Mouse (Mus musculus) neutrophil, adult 5-6 weeks (primary cell): ENCODE data around the gene Lrmda. TPM values are rescaled to one million over a fixed set of nuclear protein-coding genes. Genes with fewer than 3 reads are reported as not detected.

Experiments used
- ATAC-seq: fragments of 151-379, 151-347 bp; 2 replicates; pipeline ENCODE4 v1.8.0; 2017; ENCODE audit warnings: mild to moderate bottlenecking, moderate TSS enrichment; ENCODE audit not compliant: insufficient number of reproducible peaks, poor library complexity, low FRiP score, severe bottlenecking; ENCODE audit errors: extremely low read depth
- total RNA-seq: library from RNA; stranded (forward); fragments of 200-1000 nt; gene quantifications from 2 replicates; pipeline ENCODE4 v1.2.3, GENCODE M21; 2017

The Lrmda gene
- total RNA-seq, 1 experiment from 2014 or later: 5.2 TPM

- ATAC-seq: no peak
Observed at GRCm38 (mm10) chr14:21991251-21991780, 28.2 kb upstream of the Lrmda start.

DNA sequence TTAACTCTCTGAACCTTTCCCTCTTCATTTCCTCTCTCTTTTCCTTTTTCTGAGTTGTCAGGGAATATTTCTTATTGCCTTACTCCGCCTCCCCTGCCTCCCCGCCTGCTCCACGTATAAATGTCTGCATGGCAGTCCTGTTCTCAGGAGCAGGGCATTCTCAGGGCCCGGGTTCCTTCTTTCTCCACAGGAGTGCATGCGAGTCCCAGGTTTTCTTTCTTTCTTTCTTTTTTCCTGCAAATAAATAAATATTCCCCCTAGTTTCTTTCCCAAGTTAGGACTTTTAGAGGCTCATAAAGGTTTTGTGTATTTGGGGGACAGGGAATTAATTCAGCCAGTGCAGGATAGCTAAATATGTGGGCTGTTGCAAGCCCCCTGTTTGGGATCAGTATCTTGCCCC lies 27.7 kb upstream of the Lrmda start:
- ATAC-seq: no peak

GRCm38 (mm10) chr14:21992321-21992885 lies 27.1 kb upstream of the Lrmda start:
- ATAC-seq: no peak

- no peak for ATAC-seq
Observed at GRCm38 (mm10) chr14:21993251-21994060, 26.1 kb upstream of the Lrmda start.

GRCm38 (mm10) chr14:21994061-21994990 lies 25.2 kb upstream of the Lrmda start:
- no peak for ATAC-seq

GRCm38 (mm10) chr14:21995031-21995754 lies 24.3 kb upstream of the Lrmda start:
- peak; percentile 62 for ATAC-seq

GRCm38 (mm10) chr14:21999588-21999987 lies 19.9 kb upstream of the Lrmda start:
- peak; percentile 90 for ATAC-seq

DNA sequence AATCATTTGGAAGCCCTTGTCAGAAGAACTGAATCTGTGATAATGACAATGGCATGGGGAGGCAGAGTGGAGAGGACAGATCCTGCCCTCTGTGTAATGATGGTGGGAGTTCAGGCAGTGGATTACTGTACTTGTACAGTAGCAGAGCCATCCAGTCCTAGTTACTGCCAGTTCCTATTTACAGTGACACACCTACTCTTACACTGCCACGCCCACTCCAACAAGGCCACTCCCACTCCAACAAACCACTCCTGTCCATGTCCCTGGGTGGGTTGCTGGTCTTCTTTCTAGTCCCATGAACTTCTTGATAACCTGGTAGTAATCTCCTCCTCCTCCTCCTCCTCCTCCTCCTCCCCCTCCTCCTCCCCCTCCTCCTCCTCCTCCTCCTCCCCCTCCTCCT lies 16.3 kb upstream of the Lrmda start:
- ATAC-seq: no peak

GRCm38 (mm10) chr14:22003631-22004030 lies 15.9 kb upstream of the Lrmda start:
- ATAC-seq: no peak

- no peak for ATAC-seq
Observed at GRCm38 (mm10) chr14:22004943-22005342, 14.6 kb upstream of the Lrmda start.

DNA sequence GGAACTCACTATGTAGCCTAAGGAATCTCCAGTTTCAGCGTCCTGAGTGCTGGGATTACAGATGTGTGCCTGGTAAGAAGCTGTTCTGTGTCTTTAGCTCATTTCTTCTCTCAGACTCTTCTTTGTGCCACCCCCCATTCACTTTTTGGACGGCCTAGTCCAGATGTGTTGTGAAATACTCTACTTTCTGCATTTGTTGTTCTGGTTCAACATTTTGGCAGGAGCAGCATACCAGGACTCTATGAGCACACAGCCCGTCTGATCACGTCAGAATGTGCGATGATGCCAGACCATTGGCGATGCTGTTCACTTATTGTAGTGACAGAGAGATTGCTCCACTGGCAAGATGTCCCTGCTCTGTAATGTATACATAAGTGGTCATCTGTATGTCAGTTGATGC lies 12.5 kb upstream of the Lrmda start:
- ATAC-seq: no peak

- ATAC-seq: no peak
Observed at GRCm38 (mm10) chr14:22014315-22014714, 5.2 kb upstream of the Lrmda start.

GRCm38 (mm10) chr14:22014781-22015180 lies 4.7 kb upstream of the Lrmda start:
- ATAC-seq: no peak

GRCm38 (mm10) chr14:22017011-22017410 lies 2.5 kb upstream of the Lrmda start:
- no peak for ATAC-seq

- ATAC-seq: no peak
Observed at GRCm38 (mm10) chr14:22019949-22020845, 685 bp downstream of the Lrmda start.

DNA sequence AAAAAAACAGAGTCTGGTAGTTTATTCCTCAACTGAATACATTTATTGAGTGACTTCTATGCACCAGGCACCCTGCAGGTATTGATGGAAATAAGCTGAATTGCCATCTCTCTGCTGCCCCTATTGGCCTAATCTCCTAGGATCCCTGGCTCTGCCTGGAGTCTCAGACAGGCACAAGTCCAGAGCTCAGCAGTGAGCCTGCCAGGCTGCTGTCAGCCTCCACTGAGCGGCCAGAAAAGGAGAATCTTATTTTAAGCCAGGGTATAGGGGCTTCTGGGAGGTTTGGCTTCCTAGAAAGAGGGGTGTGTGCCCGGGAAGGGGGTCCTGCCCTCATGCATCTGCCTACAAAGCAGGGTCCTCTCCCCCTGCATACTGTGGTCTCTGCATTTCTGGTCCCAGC lies 1.4 kb downstream of the Lrmda start:
- no peak for ATAC-seq

GRCm38 (mm10) chr14:22023533-22023932 lies 4.0 kb downstream of the Lrmda start:
- no peak for ATAC-seq

DNA sequence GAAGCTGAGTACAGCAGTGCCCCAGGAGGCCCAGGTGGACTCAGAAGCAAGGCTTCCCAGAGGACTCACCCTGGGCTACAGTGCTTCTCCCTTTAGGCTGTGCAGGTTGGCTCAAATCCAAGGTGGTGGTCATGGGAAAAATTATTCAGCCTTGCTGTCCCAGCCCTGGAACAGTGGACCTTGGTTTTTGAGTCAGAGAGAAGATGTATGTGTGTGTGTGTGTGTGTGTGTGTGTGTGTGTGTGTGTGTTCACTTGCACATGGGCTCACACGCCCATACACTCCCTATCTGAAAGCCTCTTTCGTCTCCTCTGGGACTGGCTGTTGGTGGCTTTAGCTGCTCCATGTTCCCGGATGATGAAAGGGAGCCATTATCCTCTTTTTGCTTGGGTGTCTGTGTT lies 16.4 kb downstream of the Lrmda start:
- ATAC-seq: no peak
